ENCODE assay signal across 8 mouse cellular contexts in the genomic region with DNA sequence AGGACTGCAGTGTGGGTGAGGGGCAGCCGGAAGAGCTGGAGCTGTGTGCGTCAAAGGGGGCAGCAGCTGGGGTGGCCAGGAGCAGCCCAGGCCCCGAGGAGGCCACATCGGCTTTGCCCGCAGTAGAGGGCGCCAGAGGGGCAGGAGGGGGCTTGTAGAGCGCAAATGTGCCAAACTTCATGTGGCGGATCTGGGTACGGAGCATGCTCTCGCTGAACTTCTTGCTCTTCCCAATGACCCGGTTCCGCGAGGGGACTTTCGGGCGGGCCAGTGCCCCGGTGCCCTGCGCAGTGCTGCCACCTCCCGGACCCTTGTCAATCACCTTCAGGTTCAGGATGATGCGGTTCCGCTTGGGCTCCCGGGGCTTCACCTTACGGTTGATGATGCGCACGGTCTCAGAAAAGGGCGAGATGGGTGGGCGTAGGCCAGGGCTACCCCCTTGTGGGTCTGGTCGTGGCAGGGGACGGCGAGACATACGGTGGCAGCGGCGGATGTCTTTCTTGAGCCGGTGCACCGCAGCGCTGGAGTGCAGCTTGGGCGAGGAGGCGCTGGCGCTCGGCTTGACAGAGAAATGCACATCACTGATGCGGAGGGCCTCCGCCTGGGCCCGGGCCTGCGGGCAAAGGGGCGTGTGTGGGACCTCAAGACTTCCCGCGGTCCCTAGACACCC. TPM values are rescaled to one million over a fixed set of nuclear protein-coding genes. Genes with fewer than 3 reads are reported as not detected.
DNase-seq lines count a peak whose midpoint lies in the region; ATAC-seq and TF ChIP-seq lines count a peak whose summit lies in the region.

No protein-coding gene starts in this region.

- peaks cover 44% of the 10 kb centered on the region for H3K36me3 ChIP-seq in hindbrain, embryonic 14.5 days (replicated peaks; ENCODE audit: control insufficient read depth, insufficient read depth)
- H3K36me3 ChIP-seq in midbrain, embryonic 11.5 days (ENCODE audit: control insufficient read depth, insufficient read depth, low read length) = peaks cover 6% of the 10 kb centered on the region

- H3K4me1 ChIP-seq in hindbrain, embryonic 14.5 days (replicated peaks; ENCODE audit: control insufficient read depth, insufficient read depth, low read length) = peaks cover 76% of the 10 kb centered on the region
- peaks cover 28% of the 10 kb centered on the region for H3K4me1 ChIP-seq in midbrain, embryonic 11.5 days (ENCODE audit: control insufficient read depth, insufficient read depth, low read length)

- H3K9ac ChIP-seq in hindbrain, embryonic 14.5 days = peak overlapping the region; percentile 5; the same call in 1 of the 2 replicates
- no peak overlapping the region for H3K9ac ChIP-seq in midbrain, embryonic 11.5 days (ENCODE audit: low read length)

- ATAC-seq in hindbrain, embryonic 14.5 days (ENCODE audit: low FRiP score) = no peak
- ATAC-seq in midbrain, embryonic 11.5 days (ENCODE audit: low FRiP score) = no peak

- intact Hi-C loops in gastrocnemius, postnatal 36 days (cut with DNase I) = loop anchor here (5.0 kb wide), 1 partner anchor 76 kb away; no protein-coding TSS in a partner anchor

- no peaks in the 10 kb centered on the region for H3K9me3 ChIP-seq in hindbrain, embryonic 14.5 days (ENCODE audit: control insufficient read depth, low read length)
- no peaks in the 10 kb centered on the region for H3K9me3 ChIP-seq in midbrain, embryonic 11.5 days (ENCODE audit: control insufficient read depth, low read length)

- WGBS in hindbrain, embryonic 14.5 days = 53% methylated on average over 46 of the region's 46 CpGs
- 61% methylated on average over 46 of the region's 46 CpGs for WGBS in midbrain, embryonic 11.5 days

- H3K4me3 ChIP-seq in layer of hippocampus, adult 2 months = peak overlapping the region; percentile 46
- no peak overlapping the region for H3K4me3 ChIP-seq in hindbrain, embryonic 14.5 days (replicated peaks; ENCODE audit: low read length)
- no peak overlapping the region for H3K4me3 ChIP-seq in midbrain, embryonic 11.5 days (ENCODE audit: low read depth, low read length)

- peak overlapping the region; percentile 82 for H3K27ac ChIP-seq in layer of hippocampus, adult 2 months
- no peak overlapping the region for H3K27ac ChIP-seq in hindbrain, embryonic 14.5 days
- no peak overlapping the region for H3K27ac ChIP-seq in midbrain, embryonic 11.5 days (ENCODE audit: low read depth, low read length)

- peak; percentile 74 for TF ChIP-seq CTCF in layer of hippocampus, adult 2 months (conservative IDR thresholded peaks at IDR 0.05)

- peak in 1 of 2 experiments; percentile 59 for DNase-seq in layer of hippocampus, adult 2 months (ENCODE audit: low spot score in 2 of 2)
- DNase-seq in layer of hippocampus, adult 9-11 months = no peak
- DNase-seq in Muller cell, postnatal 12 days (ENCODE audit: inconsistent ontology term) = peak; percentile 33
- DNase-seq in cerebellum, adult 9-11 months = peak; percentile 82
- DNase-seq in hindbrain, embryonic 14.5 days (ENCODE audit: low spot score) = no peak
- peak; percentile 91 for DNase-seq in midbrain, embryonic 11.5 days (ENCODE audit: low spot score, missing footprints)
- DNase-seq in frontal cortex, postnatal 36 days (ENCODE audit: low spot score in 2 of 2) = no peak
- DNase-seq in gastrocnemius, postnatal 36 days = no peak

- H3K4me2 ChIP-seq in hindbrain, embryonic 14.5 days (replicated peaks) = peak overlapping the region; percentile 32
- H3K4me2 ChIP-seq in midbrain, embryonic 11.5 days = no peak overlapping the region

- no peaks in the 10 kb centered on the region for H3K27me3 ChIP-seq in hindbrain, embryonic 14.5 days (ENCODE audit: control insufficient read depth, insufficient read depth, low read length)
- no peaks in the 10 kb centered on the region for H3K27me3 ChIP-seq in midbrain, embryonic 11.5 days (ENCODE audit: control insufficient read depth, insufficient read depth, low read length)

RNA-seq across cellular contexts. Expression of a gene that starts 5.5 kb away (rescaled TPM):
- 10 to 100 TPM; 11.9 to 22.4 TPM for total RNA-seq in layer of hippocampus, adult 2 months (2021)
- polyA plus RNA-seq in hindbrain, embryonic 14.5 days (2014; fragmentation: Nextera tagmentation; extraction: Ambion mirVana) = 1.4 and 5.5 TPM in 2 replicates
- 0.86 TPM in 1 of 2 replicates, not detected in the other for polyA plus RNA-seq in midbrain, embryonic 11.5 days (2014; fragmentation: Nextera tagmentation; extraction: Ambion mirVana)
- total RNA-seq in gastrocnemius, postnatal 36 days (2021) = under 1 TPM in 1 of 2 experiments, not detected in 1; 0.26 TPM

RNA-seq across cellular contexts. Expression of a gene that starts 6.0 kb away (rescaled TPM):
- total RNA-seq in layer of hippocampus, adult 2 months (2021) = 100 to 1,000 TPM; 336 to 347 TPM
- 36.9 and 39.8 TPM in 2 replicates for polyA plus RNA-seq in hindbrain, embryonic 14.5 days (2014; fragmentation: Nextera tagmentation; extraction: Ambion mirVana)
- polyA plus RNA-seq in midbrain, embryonic 11.5 days (2014; fragmentation: Nextera tagmentation; extraction: Ambion mirVana) = 17.1 and 18.8 TPM in 2 replicates
- 10 to 100 TPM; 10.4 to 12.7 TPM for total RNA-seq in gastrocnemius, postnatal 36 days (2021)

RNA-seq across cellular contexts. Expression of a gene that starts 23.9 kb away (rescaled TPM):
- 100 to 1,000 TPM; 756 to 804 TPM for total RNA-seq in layer of hippocampus, adult 2 months (2021)
- polyA plus RNA-seq in hindbrain, embryonic 14.5 days (2014; fragmentation: Nextera tagmentation; extraction: Ambion mirVana) = 20.9 and 24.8 TPM in 2 replicates
- 1.3 and 2.1 TPM in 2 replicates for polyA plus RNA-seq in midbrain, embryonic 11.5 days (2014; fragmentation: Nextera tagmentation; extraction: Ambion mirVana)
- under 1 TPM; 0.66 to 0.72 TPM for total RNA-seq in gastrocnemius, postnatal 36 days (2021)

RNA-seq across cellular contexts. Expression of a gene that starts 50.9 kb away (rescaled TPM):
- 10 to 100 TPM; 55.5 to 64.8 TPM for total RNA-seq in layer of hippocampus, adult 2 months (2021)
- polyA plus RNA-seq in hindbrain, embryonic 14.5 days (2014; fragmentation: Nextera tagmentation; extraction: Ambion mirVana) = 64.6 and 67.8 TPM in 2 replicates
- polyA plus RNA-seq in midbrain, embryonic 11.5 days (2014; fragmentation: Nextera tagmentation; extraction: Ambion mirVana) = 62.9 and 72.1 TPM in 2 replicates
- total RNA-seq in gastrocnemius, postnatal 36 days (2021) = 1 to 10 TPM; 4.9 to 6.0 TPM

Comparison
In these comparisons a context has a peak if more than half of its experiments do, and no peak if none do; other contexts are left out.
1. DNase-seq: peak in Muller cell, postnatal 12 days (single experiment), cerebellum, adult 9-11 months (single experiment) and midbrain, embryonic 11.5 days (single experiment); none in layer of hippocampus, adult 9-11 months (single experiment), hindbrain, embryonic 14.5 days (single experiment), frontal cortex, postnatal 36 days (0 of 2) and gastrocnemius, postnatal 36 days (0 of 2).
2. RNA of a gene that starts 5.5 kb away (total RNA-seq): 11.9 to 22.4 TPM in layer of hippocampus, adult 2 months; 0.26 TPM in gastrocnemius, postnatal 36 days; every median in the first group is over 10 times any median in the second.
3. RNA of a gene that starts 6.0 kb away (total RNA-seq): 336 to 347 TPM in layer of hippocampus, adult 2 months; 10.4 to 12.7 TPM in gastrocnemius, postnatal 36 days; every median in the first group is over 10 times any median in the second.
4. RNA of a gene that starts 23.9 kb away (total RNA-seq): 756 to 804 TPM in layer of hippocampus, adult 2 months; 0.66 to 0.72 TPM in gastrocnemius, postnatal 36 days; every median in the first group is over 100 times any median in the second.